Mouse (Mus musculus) bone marrow, adult 2 months (tissue): ENCODE measurements at regions not wholly inside any gene's neighbourhood (a gene's known extent, or its start where the extent isn't known, plus 50 kb on each side); places are given as distances from the start of the nearest gene placed in this dataset.

Source experiments
- H3K27ac ChIP-seq: fragments of 200-500 bp; 2 replicates; pipeline ENCODE4 v1.5.1; 2012; ENCODE audit warnings: low read depth, mild to moderate bottlenecking, control low read depth, inconsistent platforms, low read length; ENCODE audit not compliant: control insufficient read depth, poor library complexity, insufficient read depth
- H3K4me1 ChIP-seq: fragments of 200-500 bp; 2 replicates; pipeline ENCODE4 v1.6.1; 2011; ENCODE audit warnings: low read length; ENCODE audit not compliant: control insufficient read depth, insufficient read depth
- H3K4me3 ChIP-seq: fragments of 200-500 bp; replicated peaks from 2 replicates; pipeline ENCODE3; 2011; ENCODE audit warnings: mild to moderate bottlenecking, low read depth, low read length, control low read depth; ENCODE audit not compliant: control insufficient read depth
- CTCF ChIP-seq: fragments of 200-500 bp; IDR thresholded peaks from 2 replicates; pipeline ENCODE4 v1.5.1; 2011; ENCODE audit warnings: low read length, control low read depth; ENCODE audit not compliant: control insufficient read depth, insufficient read depth
- POLR2A ChIP-seq: fragments of 200-500 bp; IDR thresholded peaks from 2 replicates; pipeline ENCODE4 v1.6.1; 2011; ENCODE audit warnings: low read depth, mild to moderate bottlenecking, control low read depth, low read length, borderline replicate concordance; ENCODE audit not compliant: control insufficient read depth
- WGBS: fragments of 180-500 bp; shearing (Covaris S2); methylation state at CpG from one replicate; pipeline ENCODE4 v1.1.7; 2018; 5-methylcytosine and 5-hydroxymethylcytosine counted together

- Histone ChIP-seq H3K27ac (no peak overlapping the region), H3K4me3 (no peak overlapping the region), H3K4me1 (no peaks in the 10 kb centered on the region)
- whole genome bisulfite sequencing, result 68% methylated on average over 1 of the region's 1 CpGs
- no peak for TF ChIP-seq CTCF
- TF ChIP-seq POLR2A, result no peak
These were observed 83.5 kb upstream of the Rapgef5 start for GRCm38 (mm10) chr12:117432788-117433187.

GRCm38 (mm10) chr12:117437011-117437410 lies 79.3 kb upstream of the Rapgef5 start:
- no peak overlapping the region for H3K4me3 ChIP-seq
- no peaks in the 10 kb centered on the region for H3K4me1 ChIP-seq
- TF ChIP-seq POLR2A, result no peak
- no peak for TF ChIP-seq CTCF
- 67% methylated on average over 4 of the region's 4 CpGs for whole genome bisulfite sequencing
- no peak overlapping the region for H3K27ac ChIP-seq

GRCm38 (mm10) chr12:117439015-117439605 lies 77.2 kb upstream of the Rapgef5 start:
- Histone ChIP-seq H3K27ac (no peak overlapping the region), H3K4me3 (no peak overlapping the region), H3K4me1 (no peaks in the 10 kb centered on the region)
- WGBS, result 80% methylated on average over 11 of the region's 11 CpGs
- TF ChIP-seq CTCF (no peak), POLR2A (no peak)

GRCm38 (mm10) chr12:117444247-117444989 lies 71.9 kb upstream of the Rapgef5 start:
- H3K4me1 ChIP-seq, result no peaks in the 10 kb centered on the region; the same call in 1 of the 2 replicates
- no peak overlapping the region for H3K4me3 ChIP-seq
- WGBS, result 69% methylated on average over 4 of the region's 4 CpGs
- TF ChIP-seq POLR2A (no peak), CTCF (no peak)
- H3K27ac ChIP-seq, result no peak overlapping the region

GRCm38 (mm10) chr12:117447223-117447622 lies 69.1 kb upstream of the Rapgef5 start:
- H3K4me1 ChIP-seq, result no peaks in the 10 kb centered on the region; the same call in 1 of the 2 replicates
- H3K4me3 ChIP-seq, result peak overlapping the region; percentile 43
- TF ChIP-seq CTCF, result no peak
- peak; percentile 47; the same call in 1 of the 2 replicates for TF ChIP-seq POLR2A
- H3K27ac ChIP-seq, result peak overlapping the region; percentile 64
- WGBS, result 2% methylated on average over 10 of the region's 10 CpGs

GRCm38 (mm10) chr12:117447843-117448728 lies 68.2 kb upstream of the Rapgef5 start:
- no peak overlapping the region for H3K4me3 ChIP-seq
- H3K27ac ChIP-seq, result no peak overlapping the region
- no peak for TF ChIP-seq CTCF
- no peak for TF ChIP-seq POLR2A
- no peaks in the 10 kb centered on the region; the same call in 1 of the 2 replicates for H3K4me1 ChIP-seq
- 73% methylated on average over 19 of the region's 19 CpGs for WGBS

GRCm38 (mm10) chr12:117449080-117449479 lies 67.2 kb upstream of the Rapgef5 start:
- WGBS, result 90% methylated on average over 2 of the region's 2 CpGs
- H3K27ac ChIP-seq, result no peak overlapping the region
- TF ChIP-seq CTCF, result no peak
- no peak for TF ChIP-seq POLR2A

GRCm38 (mm10) chr12:117450106-117450505 lies 66.2 kb upstream of the Rapgef5 start:
- TF ChIP-seq POLR2A (no peak), CTCF (no peak)
- no peak overlapping the region for H3K27ac ChIP-seq
- H3K4me3 ChIP-seq, result no peak overlapping the region
- H3K4me1 ChIP-seq, result no peaks in the 10 kb centered on the region; the same call in 1 of the 2 replicates

More at GRCm38 (mm10) chr12:117449080-117449479, 67.2 kb upstream of the Rapgef5 start:
- no peak overlapping the region for H3K4me3 ChIP-seq
- H3K4me1 ChIP-seq, result no peaks in the 10 kb centered on the region; the same call in 1 of the 2 replicates
